Mouse (Mus musculus): ENCODE data around the gene Lyrm4.

DNA sequence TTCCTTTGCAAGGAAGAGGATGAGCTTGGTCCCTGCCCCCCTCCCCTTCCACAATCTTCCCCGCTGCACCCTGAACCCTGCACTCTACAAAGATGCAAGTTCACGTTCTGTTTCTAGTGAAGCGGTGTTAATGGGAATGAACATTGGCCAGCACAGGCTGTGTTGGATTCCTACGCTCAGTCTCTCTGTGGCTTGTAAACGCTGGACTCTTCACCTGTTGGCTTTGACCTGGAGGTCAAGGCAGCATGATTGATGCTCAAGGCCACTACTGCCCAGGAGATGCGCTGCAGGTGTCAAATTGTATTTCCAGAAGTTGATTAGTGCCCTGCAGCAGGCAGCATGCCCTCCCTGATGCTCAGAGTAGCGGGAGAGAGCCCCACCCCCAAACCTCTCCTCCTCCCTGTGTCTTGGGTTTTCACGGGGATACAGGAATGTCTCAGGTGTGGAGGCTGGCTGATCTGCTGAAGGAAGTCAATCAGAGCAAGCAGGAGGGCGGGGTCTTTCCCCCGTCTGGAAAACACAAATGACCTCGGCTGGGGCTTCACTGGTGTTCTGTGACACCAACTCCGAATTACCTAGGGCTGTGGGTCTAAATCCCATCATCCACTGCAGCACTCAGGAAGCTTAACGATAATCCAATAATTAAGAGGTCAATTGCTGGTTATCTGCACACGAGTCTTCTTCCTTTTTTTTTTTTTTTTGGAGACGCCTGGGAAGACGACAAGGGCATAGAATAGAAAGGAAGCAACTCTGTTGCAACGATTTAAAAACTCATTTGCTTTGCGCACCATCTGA, 177.3 kb downstream of the Lyrm4 start:
- TF ChIP-seq CTCF (IDR thresholded peaks at IDR 0.05 in 2 of 3, conservative IDR thresholded peaks at IDR 0.05 in 1 of 3; ENCODE audit: control insufficient read depth in 1 of 3, insufficient read depth in 1 of 3, low read depth in 2 of 3, low read length in 3 of 3, poor library complexity in 1 of 3, severe bottlenecking in 1 of 3) (no peak), USF2 (IDR thresholded peaks at IDR 0.05; ENCODE audit: borderline replicate concordance in 1 of 2, insufficient read depth in 1 of 2, low read depth in 1 of 2, low read length in 2 of 2) (no peak), POLR2A (IDR thresholded peaks at IDR 0.05; ENCODE audit: control insufficient read depth in 1 of 2, insufficient read depth in 1 of 2, low read depth in 1 of 2, low read length in 2 of 2, poor library complexity in 1 of 2) (no peak), USF1 (IDR thresholded peaks at IDR 0.05; ENCODE audit: low read depth, low read length) (no peak), RAD21 (IDR thresholded peaks at IDR 0.05; ENCODE audit: low read depth, low read length) (no peak)
